Mouse (Mus musculus) bone marrow macrophage, adult 2 months (primary cell): ENCODE data around the gene Ankrd27.

Experiments used
- CTCF ChIP-seq: IDR thresholded peaks from 2 replicates; pipeline ENCODE4 v1.5.1; 2012; ENCODE audit warnings: low read depth, mild to moderate bottlenecking, low read length, moderate library complexity
- POLR2A ChIP-seq: IDR thresholded peaks from 2 replicates; pipeline ENCODE4 v1.6.1; 2012; ENCODE audit warnings: mild to moderate bottlenecking, low read depth, low read length, borderline replicate concordance

DNA sequence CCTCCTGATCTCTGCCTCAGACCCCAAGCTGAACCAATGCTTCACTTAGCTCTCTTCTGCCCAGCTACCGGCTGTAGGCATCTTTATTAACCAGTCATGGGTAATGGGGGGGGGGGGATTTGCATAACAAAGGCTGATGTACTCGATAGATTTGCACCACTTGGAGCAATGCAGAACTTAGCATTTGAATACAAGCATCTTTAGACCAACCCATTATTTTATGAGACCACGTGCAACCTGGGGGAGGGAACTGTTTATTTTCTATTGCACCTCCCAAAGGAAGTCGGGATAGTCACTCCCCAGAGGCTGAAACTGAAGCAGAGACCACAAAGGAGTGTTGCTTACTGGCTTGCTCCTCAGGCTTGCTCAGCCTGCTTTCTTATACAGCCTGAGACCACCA is 31.5 kb downstream of the Ankrd27 start:
- TF ChIP-seq CTCF (no peak), POLR2A (no peak)
